Mouse (Mus musculus) colon, adult 2 months (tissue): ENCODE measurements around the gene Igsf11. TPM values are rescaled to one million over a fixed set of nuclear protein-coding genes. Genes with fewer than 3 reads are reported as not detected.

Experiments used
- polyA plus RNA-seq: library from polyadenylated mRNA; depleted of rRNA; stranded (reverse); fragments of >200 nt; gene quantifications from 2 replicates; pipeline ENCODE4 v1.2.3, GENCODE M21; 2012; rRNA removed

Igsf11 gene
- 0.73 and 0.95 TPM in 2 replicates for polyA plus RNA-seq

GRCm38 (mm10) chr16:38892371-38892770, at the start of gene Igsf11:
Gene Igsf11, plus strand, starts transcription at chr16:38892671.

Other genes starting within 250 kb of the Igsf11 start
- 2.7 and 3.6 TPM in 2 replicates for gene Arhgap31, start 179.4 kb upstream of the Igsf11 start, polyA plus RNA-seq
- gene B4galt4, start 150.4 kb upstream of the Igsf11 start, polyA plus RNA-seq, result 17.4 and 23.6 TPM in 2 replicates
- gene Upk1b, start 92.3 kb upstream of the Igsf11 start, polyA plus RNA-seq, result 2.5 TPM in 2 replicates
- gene 4930435E12Rik, start 63.9 kb upstream of the Igsf11 start, polyA plus RNA-seq, result not detected in 2 replicates